Mouse (Mus musculus): ENCODE measurements around the gene Elmod2.
"Not testable (repeated sequence)": the region's sequence is repeated elsewhere in the genome, so short reads cannot be mapped to it uniquely, and the experiment has no call there.

Elmod2 gene

GRCm38 (mm10) chr8:83331899-83332697 lies at the start of gene Elmod2:
Elmod2 (minus strand) TSS chr8:83332486.
- peak; percentile 82 for DNase-seq (ENCODE audit: low read depth, low spot score)

GRCm38 (mm10) chr8:83381016-83381415 lies 48.7 kb upstream of the Elmod2 start:
- DNase-seq (ENCODE audit: low read depth, low spot score), result no peak

GRCm38 (mm10) chr8:83380141-83380540 lies 47.9 kb upstream of the Elmod2 start:
- no peak for DNase-seq (ENCODE audit: low read depth, low spot score)

GRCm38 (mm10) chr8:83377231-83377630 lies 44.9 kb upstream of the Elmod2 start:
- no peak for DNase-seq (ENCODE audit: low read depth, low spot score)

GRCm38 (mm10) chr8:83363156-83363769 lies 31.0 kb upstream of the Elmod2 start:
- no peak for DNase-seq (ENCODE audit: low read depth, low spot score)

- DNase-seq (ENCODE audit: low read depth, low spot score), result no peak
These were observed 19.0 kb upstream of the Elmod2 start for GRCm38 (mm10) chr8:83351315-83351714.

GRCm38 (mm10) chr8:83348263-83348662 lies 16.0 kb upstream of the Elmod2 start, which contains the start of gene Mgat4d:
Mgat4d (plus strand) TSS chr8:83348471.
- DNase-seq (ENCODE audit: low read depth, low spot score), result no peak

GRCm38 (mm10) chr8:83342693-83343092 lies 10.4 kb upstream of the Elmod2 start:
- DNase-seq (ENCODE audit: low read depth, low spot score), result peak; percentile 21

- no peak for DNase-seq (ENCODE audit: low read depth, low spot score)
These were observed 9.8 kb upstream of the Elmod2 start for GRCm38 (mm10) chr8:83342076-83342475.

GRCm38 (mm10) chr8:83332864-83333263 lies 578 bp upstream of the Elmod2 start:
- DNase-seq (ENCODE audit: low read depth, low spot score), result no peak

- DNase-seq (ENCODE audit: low read depth, low spot score), result no peak
These were observed 753 bp downstream of the Elmod2 start for GRCm38 (mm10) chr8:83331567-83331898.

GRCm38 (mm10) chr8:83327889-83328288 lies 4.4 kb downstream of the Elmod2 start:
- no peak for DNase-seq (ENCODE audit: low read depth, low spot score)

- no peak for DNase-seq (ENCODE audit: low read depth, low spot score)
These were observed 9.2 kb downstream of the Elmod2 start for GRCm38 (mm10) chr8:83323056-83323455.

- no peak for DNase-seq (ENCODE audit: low read depth, low spot score)
These were observed 9.9 kb downstream of the Elmod2 start for GRCm38 (mm10) chr8:83322374-83322773.

GRCm38 (mm10) chr8:83320543-83320942 lies 11.7 kb downstream of the Elmod2 start:
- no peak for DNase-seq (ENCODE audit: low read depth, low spot score)

GRCm38 (mm10) chr8:83315691-83316090 lies 16.6 kb downstream of the Elmod2 start:
- DNase-seq (ENCODE audit: low read depth, low spot score), result no peak

- DNase-seq (ENCODE audit: low read depth, low spot score), result not testable (repeated sequence)
These were observed 17.2 kb downstream of the Elmod2 start for GRCm38 (mm10) chr8:83315084-83315483.

GRCm38 (mm10) chr8:83309836-83310235 lies 22.4 kb downstream of the Elmod2 start:
- no peak for DNase-seq (ENCODE audit: low read depth, low spot score)

GRCm38 (mm10) chr8:83304946-83305345 lies 27.3 kb downstream of the Elmod2 start:
- DNase-seq (ENCODE audit: low read depth, low spot score), result no peak

GRCm38 (mm10) chr8:83300135-83300534 lies 32.2 kb downstream of the Elmod2 start:
- DNase-seq (ENCODE audit: low read depth, low spot score), result no peak

- no peak for DNase-seq (ENCODE audit: low read depth, low spot score)
These were observed 34.9 kb downstream of the Elmod2 start for GRCm38 (mm10) chr8:83297375-83297774.

- DNase-seq (ENCODE audit: low read depth, low spot score), result no peak
These were observed 42.1 kb downstream of the Elmod2 start, which contains the start of gene Ucp1 for GRCm38 (mm10) chr8:83290176-83290575. Ucp1 (plus strand) TSS chr8:83290352.

- DNase-seq (ENCODE audit: low read depth, low spot score), result no peak
These were observed 46.9 kb downstream of the Elmod2 start for GRCm38 (mm10) chr8:83285391-83285790.

Measured in telencephalon, adult 2 months (tissue).